Mouse (Mus musculus) lung, postnatal 0 days (tissue): Measurements from ENCODE around the gene BC049352.

ENCODE experiments used
- CTCF ChIP-seq: IDR thresholded peaks from 2 replicates; pipeline ENCODE4 v1.5.1; 2016; ENCODE audit warnings: antibody characterized with exemption, mild to moderate bottlenecking
- EP300 ChIP-seq: IDR thresholded peaks from 2 replicates; pipeline ENCODE4 v1.6.1; 2016; ENCODE audit warnings: antibody characterized with exemption, mild to moderate bottlenecking, control low read depth

- TF ChIP-seq CTCF (no peak), EP300 (no peak)
Observed at GRCm38 (mm10) chr9:45197549-45197948, 15.7 kb downstream of the BC049352 start.
